Mouse (Mus musculus) forebrain, embryonic 10.5 days (tissue): Measurements from ENCODE around the gene Dop1b. TPM values are rescaled to one million over a fixed set of nuclear protein-coding genes. Genes with fewer than 3 reads are reported as not detected.
A peak's percentile ranks its signal among the peaks of the same experiment; 100 is the strongest.

ENCODE experiments used
- DNase-seq: peaks from one replicate; pipeline ENCODE4 v3.0.0-alpha.2; 2017; ENCODE audit warnings: low spot score; ENCODE audit errors: extremely low spot score
- H3K27ac ChIP-seq: fragments of 300-500 bp; sonication (generic); 2 replicates; pipeline ENCODE4 v1.5.1; 2016; ENCODE audit warnings: mild to moderate bottlenecking
- H3K27me3 ChIP-seq: fragments of 300-500 bp; sonication (generic); 2 replicates; pipeline ENCODE4 v1.6.1; 2016; ENCODE audit warnings: mild to moderate bottlenecking; ENCODE audit not compliant: poor library complexity, severe bottlenecking
- H3K36me3 ChIP-seq: fragments of 300-500 bp; sonication (generic); replicated peaks from 2 replicates; pipeline ENCODE4 v1.6.1; 2016; ENCODE audit warnings: mild to moderate bottlenecking, moderate library complexity
- H3K4me1 ChIP-seq: fragments of 300-500 bp; sonication (generic); 2 replicates; pipeline ENCODE4 v1.6.1; 2016
- H3K4me3 ChIP-seq: fragments of 300-500 bp; sonication (generic); 2 replicates; pipeline ENCODE4 v1.5.1; 2016; ENCODE audit warnings: mild to moderate bottlenecking, moderate library complexity
- H3K9me3 ChIP-seq: fragments of 300-500 bp; sonication (generic); 2 replicates; pipeline ENCODE4 v1.6.1; 2016; ENCODE audit warnings: mild to moderate bottlenecking, moderate library complexity
- WGBS: fragments of 180-500 bp; shearing (Covaris S2); methylation state at CpG from one replicate; pipeline ENCODE4 v1.1.7; 2016; 5-methylcytosine and 5-hydroxymethylcytosine counted together
- polyA plus RNA-seq: library from polyadenylated mRNA; unstranded; fragments of >200 nt; fragmentation: Nextera tagmentation; extraction: Ambion mirVana; gene quantifications from 2 replicates; pipeline ENCODE4 v1.2.1, GENCODE M21; 2016

Dop1b gene
- polyA plus RNA-seq, 1 experiment from 2014 or later: 6.5 TPM

DNA sequence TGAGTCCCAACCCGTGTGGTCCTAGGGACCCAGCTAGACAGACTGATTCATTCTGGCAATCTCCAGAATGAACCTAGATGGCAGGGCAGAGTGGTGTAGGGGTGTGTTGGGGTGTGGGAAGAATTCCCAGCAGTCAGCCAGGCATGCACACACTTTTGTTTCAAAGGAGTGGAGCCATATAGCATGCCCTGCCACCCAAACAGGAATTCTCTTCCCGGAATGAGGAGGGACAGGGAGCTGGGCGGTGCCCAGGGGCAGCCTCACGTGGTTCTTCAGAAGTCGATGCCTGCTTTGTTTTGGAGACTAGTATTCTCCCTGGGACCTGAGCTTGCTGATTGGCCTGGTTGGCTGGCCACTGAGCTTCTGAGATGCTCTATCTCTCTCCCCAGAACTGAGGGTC lies 83.1 kb downstream of the Dop1b start:
- Histone ChIP-seq H3K4me3 (no peak overlapping the region), H3K36me3 (no peaks in the 10 kb centered on the region), H3K27ac (no peak overlapping the region), H3K9me3 (no peaks in the 10 kb centered on the region), H3K4me1 (peaks cover 24% of the 10 kb centered on the region), H3K27me3 (no peaks in the 10 kb centered on the region)
- 79% methylated on average over 5 of the region's 5 CpGs for WGBS
- no peak for DNase-seq

DNA sequence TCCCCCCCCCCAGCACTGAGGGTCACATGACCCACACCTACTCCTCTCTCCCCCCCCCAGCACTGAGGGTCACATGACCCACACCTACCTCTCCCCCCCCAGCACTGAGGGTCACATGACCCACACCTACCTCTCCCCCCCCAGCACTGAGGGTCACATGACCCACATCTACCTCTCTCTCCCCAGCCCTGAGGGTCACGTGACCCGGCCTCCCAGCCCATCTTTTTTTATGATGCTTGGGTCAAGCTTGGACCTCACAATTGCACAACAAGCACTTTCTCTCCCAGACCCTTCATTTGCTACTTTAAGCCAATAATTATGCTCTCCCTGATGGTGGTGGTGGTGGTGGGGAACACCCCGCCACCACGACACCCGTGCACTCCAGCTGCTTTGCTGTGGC lies 83.7 kb downstream of the Dop1b start:
- H3K27me3 ChIP-seq: no peaks in the 10 kb centered on the region
- H3K4me1 ChIP-seq: peaks cover 18% of the 10 kb centered on the region
- no peaks in the 10 kb centered on the region for H3K36me3 ChIP-seq
- no peak overlapping the region for H3K4me3 ChIP-seq
- no peak for DNase-seq
- H3K9me3 ChIP-seq: no peaks in the 10 kb centered on the region
- 96% methylated on average over 5 of the region's 5 CpGs for WGBS
- H3K27ac ChIP-seq: no peak overlapping the region

DNA sequence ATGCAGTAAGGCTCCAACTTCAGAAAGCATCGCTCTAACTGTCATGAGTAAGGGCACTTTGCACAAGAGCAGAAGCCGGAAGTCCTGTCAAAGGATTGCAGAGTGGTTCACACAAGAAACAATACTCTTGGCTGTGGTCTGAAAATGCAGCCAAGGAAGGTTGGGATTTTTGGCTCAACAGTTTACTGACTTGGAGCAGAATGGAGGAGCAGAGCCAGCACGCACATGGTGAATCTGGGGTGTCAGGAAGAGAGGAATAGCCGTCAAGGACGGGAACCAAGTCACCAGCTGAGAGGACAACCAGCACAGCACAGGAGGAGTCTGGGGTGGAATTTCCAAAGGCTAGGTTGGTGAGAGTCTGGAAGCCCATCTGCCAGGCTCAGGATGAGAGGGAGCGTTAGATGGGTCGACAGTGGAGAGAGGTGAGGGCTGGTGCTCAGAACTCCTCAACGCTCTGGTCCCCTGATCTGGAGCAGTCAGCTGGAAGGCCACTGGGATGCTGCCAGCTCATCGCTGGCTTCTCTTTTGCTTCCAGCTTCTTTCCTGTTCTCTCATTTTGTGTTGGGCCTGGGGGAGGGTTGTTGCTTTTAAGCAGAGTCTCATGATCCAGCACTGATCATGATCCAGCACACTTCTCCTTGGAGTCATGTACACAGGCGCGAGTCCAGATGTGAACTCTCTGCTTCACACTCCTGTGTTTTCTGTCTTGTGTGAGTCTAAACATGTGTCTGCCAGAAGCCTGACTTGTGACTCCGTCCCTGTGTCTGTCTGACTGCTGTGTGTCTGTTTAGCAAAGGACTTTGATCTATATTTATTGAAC lies 85.5 kb downstream of the Dop1b start:
- WGBS: 87% methylated on average over 12 of the region's 12 CpGs
- no peaks in the 10 kb centered on the region for H3K9me3 ChIP-seq

DNA sequence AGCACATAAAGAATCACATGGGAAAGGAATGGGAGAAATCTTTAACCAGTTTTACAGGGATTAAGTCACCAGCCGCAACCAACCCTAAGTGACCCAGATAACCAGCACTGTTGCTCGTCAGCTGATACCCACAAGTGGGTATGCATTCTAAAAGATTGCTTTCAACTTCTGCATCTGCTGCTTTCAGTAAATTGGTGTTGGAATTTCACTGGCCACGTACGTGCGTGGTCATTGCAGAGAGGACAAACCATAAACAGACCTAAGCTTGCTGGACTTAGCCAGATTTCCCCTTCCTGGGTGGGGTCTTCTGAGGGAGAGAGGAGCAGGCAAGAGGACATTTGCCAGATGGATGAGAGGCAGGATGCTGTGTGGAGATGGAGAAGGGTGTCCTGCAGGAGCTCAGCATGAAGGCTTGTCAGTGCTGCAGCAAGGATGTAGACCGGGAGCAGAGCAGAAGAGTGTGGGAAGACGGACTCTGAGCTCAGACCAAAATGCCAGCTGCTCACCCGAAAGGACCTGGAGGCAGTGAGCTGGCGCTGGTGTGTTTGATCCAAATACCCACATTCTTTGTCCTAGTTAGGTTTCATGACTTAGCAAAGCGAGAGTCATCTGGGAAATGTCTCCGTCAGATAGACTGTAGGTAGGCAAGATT lies 86.3 kb downstream of the Dop1b start:
- no peak for DNase-seq
- Histone ChIP-seq H3K4me1 (peaks cover 12% of the 10 kb centered on the region), H3K9me3 (no peaks in the 10 kb centered on the region), H3K4me3 (no peak overlapping the region), H3K36me3 (no peaks in the 10 kb centered on the region), H3K27me3 (no peaks in the 10 kb centered on the region), H3K27ac (no peak overlapping the region)
- WGBS: 88% methylated on average over 11 of the region's 11 CpGs

More for the DNA sequence above, 85.5 kb downstream of the Dop1b start:
- Histone ChIP-seq H3K4me3 (no peak overlapping the region), H3K4me1 (peaks cover 12% of the 10 kb centered on the region), H3K27ac (0 out of 2 replicates have a peak overlapping the region, but pooled peaks have one; percentile 15), H3K36me3 (no peaks in the 10 kb centered on the region), H3K27me3 (no peaks in the 10 kb centered on the region)
- no peak for DNase-seq

DNA sequence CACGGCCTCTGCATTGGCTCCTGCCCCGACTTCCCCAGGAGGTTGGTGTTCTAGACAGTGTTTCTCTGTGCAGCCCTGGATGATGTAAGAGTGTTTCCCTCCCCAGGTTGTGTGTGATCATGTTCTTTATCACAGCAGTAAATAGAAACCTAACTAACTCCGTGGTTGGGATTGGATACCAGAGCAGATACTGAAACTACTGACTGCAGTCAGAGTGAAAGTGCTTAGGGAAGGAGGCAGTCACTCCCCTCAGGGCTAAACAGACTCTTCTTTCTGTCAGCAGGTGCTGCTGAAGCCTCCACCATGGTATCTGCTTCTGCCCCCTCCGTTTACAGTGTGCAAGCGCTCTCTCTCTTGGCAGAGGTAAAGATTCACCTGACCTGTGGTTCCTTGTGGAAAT lies 86.9 kb downstream of the Dop1b start:
- H3K4me3 ChIP-seq: no peak overlapping the region
- no peaks in the 10 kb centered on the region for H3K27me3 ChIP-seq
- H3K27ac ChIP-seq: no peak overlapping the region
- H3K36me3 ChIP-seq: no peaks in the 10 kb centered on the region
- H3K9me3 ChIP-seq: no peaks in the 10 kb centered on the region
- no peak for DNase-seq
- peaks cover 12% of the 10 kb centered on the region for H3K4me1 ChIP-seq
- WGBS: 71% methylated on average over 5 of the region's 5 CpGs

DNA sequence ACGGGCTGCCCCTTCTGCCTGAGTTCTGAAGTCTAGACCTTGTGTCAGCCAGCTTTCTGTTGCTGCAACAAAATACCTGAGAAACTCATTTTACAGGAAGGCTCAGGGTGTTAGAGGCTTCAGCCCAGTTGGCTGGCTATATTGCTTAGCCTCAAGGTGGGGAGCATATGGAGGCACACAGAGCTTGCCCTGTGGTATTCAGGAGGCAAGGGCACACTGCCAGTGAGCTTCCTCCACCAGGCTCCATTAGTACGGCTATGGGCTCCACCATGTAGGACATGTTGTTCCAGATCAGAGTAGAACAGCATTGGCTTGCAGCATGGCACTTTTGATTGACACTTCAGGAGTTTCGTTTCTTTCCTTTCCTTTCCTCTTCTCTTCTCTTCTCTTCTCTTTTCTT lies 87.4 kb downstream of the Dop1b start:
- Histone ChIP-seq H3K27ac (no peak overlapping the region), H3K9me3 (no peaks in the 10 kb centered on the region), H3K4me1 (peaks cover 12% of the 10 kb centered on the region), H3K4me3 (no peak overlapping the region), H3K27me3 (no peaks in the 10 kb centered on the region), H3K36me3 (no peaks in the 10 kb centered on the region)
- DNase-seq: no peak
- WGBS: 94% methylated on average over 3 of the region's 3 CpGs

DNA sequence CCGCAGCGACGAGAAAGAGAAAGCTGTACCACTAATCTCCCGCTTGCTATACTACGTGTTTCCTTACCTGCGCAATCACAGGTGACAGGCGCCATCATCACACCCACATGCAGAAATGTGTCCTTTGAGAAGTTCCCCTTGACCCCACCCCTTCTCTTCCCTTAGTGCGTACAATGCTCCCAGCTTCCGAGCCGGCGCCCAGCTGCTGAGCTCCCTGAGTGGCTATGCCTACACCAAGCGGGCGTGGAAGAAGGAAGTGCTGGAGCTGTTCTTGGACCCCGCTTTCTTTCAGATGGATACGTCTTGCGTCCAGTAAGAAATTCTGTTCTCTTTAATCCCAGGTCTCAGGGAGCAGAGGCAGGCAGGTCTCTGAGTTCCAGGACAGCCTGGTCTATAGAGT lies 88.2 kb downstream of the Dop1b start:
- DNase-seq: no peak
- no peaks in the 10 kb centered on the region for H3K36me3 ChIP-seq
- no peaks in the 10 kb centered on the region for H3K9me3 ChIP-seq
- WGBS: 94% methylated on average over 16 of the region's 16 CpGs
- H3K27ac ChIP-seq: no peak overlapping the region
- no peaks in the 10 kb centered on the region for H3K27me3 ChIP-seq
- no peak overlapping the region for H3K4me3 ChIP-seq
- H3K4me1 ChIP-seq: peaks cover 7% of the 10 kb centered on the region

DNA sequence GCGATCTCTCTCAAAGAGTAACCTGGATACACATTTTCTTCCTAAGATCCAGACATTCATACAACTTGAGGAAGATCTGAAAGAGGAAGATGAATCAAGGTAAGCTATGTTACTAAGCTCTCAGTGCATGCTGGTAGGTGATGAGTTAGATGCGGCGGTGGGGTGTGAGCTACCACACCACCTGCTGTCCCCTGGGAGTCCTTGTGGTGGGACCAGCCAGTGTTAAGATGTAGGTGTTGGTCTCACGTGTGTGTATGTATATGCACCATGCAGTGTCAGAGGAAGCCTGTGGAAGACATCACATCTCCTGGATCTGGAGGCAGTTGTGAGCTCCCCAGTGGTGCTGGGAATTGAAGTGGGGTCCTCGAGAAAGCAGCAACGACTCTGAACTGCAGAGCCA lies 95.5 kb downstream of the Dop1b start:
- WGBS: 91% methylated on average over 6 of the region's 6 CpGs
- no peak overlapping the region for H3K4me3 ChIP-seq

DNA sequence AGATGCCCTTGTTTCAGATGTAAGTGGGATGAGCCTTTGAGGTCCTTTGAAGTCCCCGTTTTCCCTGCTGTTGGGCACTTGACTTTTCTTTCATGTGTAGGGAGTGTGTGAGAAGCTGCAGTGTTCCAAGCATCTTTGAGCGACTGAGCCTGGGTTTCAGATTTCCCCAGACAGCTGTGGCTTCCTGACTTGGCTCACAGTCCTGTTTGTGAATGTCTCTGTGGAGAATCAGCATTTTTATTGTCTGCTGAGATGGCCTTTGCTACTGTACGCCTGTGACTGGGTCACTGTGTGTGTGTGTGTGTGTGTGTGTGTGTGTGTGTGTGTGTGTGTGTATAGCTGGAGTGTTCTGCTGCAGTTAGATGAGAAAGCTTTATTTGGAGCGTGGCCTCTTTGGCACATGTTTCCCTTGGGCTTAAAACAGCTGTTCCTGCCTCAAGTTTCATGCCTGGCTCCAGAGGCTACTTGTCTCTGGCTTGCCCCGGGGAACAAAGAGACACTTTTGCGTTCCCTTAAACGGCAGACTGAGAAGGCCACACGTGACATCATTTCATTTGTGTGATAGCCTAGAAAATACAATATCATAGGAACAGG lies 96.4 kb downstream of the Dop1b start:
- Histone ChIP-seq H3K9me3 (peaks cover 16% of the 10 kb centered on the region), H3K36me3 (peaks cover 15% of the 10 kb centered on the region), H3K27ac (peak overlapping the region; percentile 58), H3K4me3 (no peak overlapping the region), H3K27me3 (no peaks in the 10 kb centered on the region), H3K4me1 (peaks cover 35% of the 10 kb centered on the region)
- WGBS: 59% methylated on average over 8 of the region's 8 CpGs
- no peak for DNase-seq

More for the DNA sequence above, 95.5 kb downstream of the Dop1b start:
- Histone ChIP-seq H3K4me1 (peaks cover 35% of the 10 kb centered on the region), H3K36me3 (peaks cover 11% of the 10 kb centered on the region), H3K9me3 (peaks cover 11% of the 10 kb centered on the region), H3K27ac (no peak overlapping the region), H3K27me3 (no peaks in the 10 kb centered on the region)
- DNase-seq: no peak

DNA sequence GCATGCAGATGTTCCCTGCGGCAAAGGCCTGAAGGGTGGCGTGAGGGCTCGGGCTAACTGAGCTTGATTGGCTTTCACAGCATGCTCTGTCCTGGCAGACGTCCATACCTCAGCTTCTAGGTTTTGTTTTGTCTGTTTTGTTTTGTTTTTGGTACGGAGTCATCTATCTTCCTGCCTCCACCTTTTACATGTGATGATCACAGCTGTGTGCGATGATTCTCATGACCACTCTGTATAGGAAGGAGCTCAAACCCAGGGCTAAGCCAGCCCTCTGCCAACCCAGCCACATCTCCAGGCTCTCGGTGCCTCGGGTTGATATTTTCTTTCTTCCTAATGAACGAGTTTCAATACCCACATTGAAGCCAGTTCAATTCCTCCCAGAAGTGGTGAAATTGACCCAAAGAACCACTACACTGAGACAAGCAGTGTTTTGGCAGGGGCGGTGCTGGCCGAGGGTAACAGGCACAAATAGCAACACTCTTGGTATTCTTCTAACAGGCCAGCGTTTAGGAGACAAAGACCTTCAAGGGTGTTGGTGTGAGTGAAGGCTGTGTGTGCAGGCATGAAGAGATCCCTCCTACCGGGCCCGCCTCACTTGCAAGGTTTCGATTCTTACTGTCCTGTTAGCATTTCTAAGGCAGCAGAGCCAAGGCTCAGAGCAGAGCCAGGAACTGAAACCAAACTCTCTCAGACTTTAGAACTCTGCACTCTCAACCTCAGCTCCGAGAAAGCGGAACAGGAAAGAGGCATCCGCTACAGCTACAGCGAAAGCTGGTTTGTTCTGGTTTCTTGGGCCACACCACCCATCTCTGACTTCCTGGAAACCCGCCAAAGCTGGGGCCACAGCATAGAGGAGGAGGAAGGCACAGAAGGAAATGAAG lies 104.4 kb downstream of the Dop1b start:
- Histone ChIP-seq H3K27me3 (no peaks in the 10 kb centered on the region), H3K36me3 (peaks cover 14% of the 10 kb centered on the region), H3K4me3 (no peak overlapping the region), H3K4me1 (peaks cover 14% of the 10 kb centered on the region; the same call in 1 of the 2 replicates), H3K9me3 (peaks cover 16% of the 10 kb centered on the region), H3K27ac (peak overlapping the region; percentile 9; the same call in 1 of the 2 replicates)
- 74% methylated on average over 20 of the region's 20 CpGs for WGBS
- no peak for DNase-seq

DNA sequence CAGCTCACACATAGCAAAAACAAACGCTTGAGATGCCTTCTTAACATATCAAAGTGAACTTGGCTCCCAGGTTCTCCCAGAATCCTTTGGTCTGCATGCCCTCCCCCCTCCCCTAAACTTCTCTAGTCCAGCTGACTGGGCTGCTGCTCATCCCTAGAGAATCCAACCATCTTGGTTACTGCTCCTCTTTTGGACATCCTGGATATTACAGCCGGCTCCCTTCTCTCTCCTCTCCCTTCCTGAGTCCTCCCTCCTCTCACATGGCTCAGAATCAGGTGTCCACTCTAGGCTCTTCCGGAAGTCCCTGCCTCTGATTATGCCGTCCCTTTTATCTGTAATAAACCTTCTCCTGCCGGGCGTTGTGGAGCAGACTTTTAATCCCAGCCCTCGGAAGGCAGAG lies 105.2 kb downstream of the Dop1b start:
- peaks cover 6% of the 10 kb centered on the region for H3K36me3 ChIP-seq

DNA sequence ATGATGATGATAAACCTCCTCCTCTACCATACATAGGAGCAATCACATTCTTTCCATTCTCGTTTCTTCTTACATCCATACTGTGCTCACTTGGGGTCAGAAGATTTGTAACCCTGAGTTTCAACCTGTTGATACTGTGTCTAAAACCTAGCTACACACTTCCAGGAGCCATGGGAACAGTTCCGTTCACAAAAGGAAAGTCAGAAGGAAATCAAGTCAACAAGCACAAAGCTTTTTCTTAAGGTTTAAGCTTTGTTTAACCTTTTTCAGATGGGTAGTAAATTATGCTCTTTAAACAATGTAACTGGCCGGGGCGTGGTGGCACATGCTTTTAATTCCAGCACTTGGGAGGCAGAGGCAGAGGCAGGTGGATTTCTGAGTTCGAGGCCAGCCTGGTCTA lies 105.7 kb downstream of the Dop1b start:
- Histone ChIP-seq H3K36me3 (peaks cover 2% of the 10 kb centered on the region; the same call in 1 of the 2 replicates), H3K4me3 (no peak overlapping the region), H3K4me1 (peaks cover 14% of the 10 kb centered on the region; the same call in 1 of the 2 replicates), H3K9me3 (peaks cover 5% of the 10 kb centered on the region), H3K27ac (no peak overlapping the region), H3K27me3 (no peaks in the 10 kb centered on the region)
- 91% methylated on average over 5 of the region's 5 CpGs for WGBS
- DNase-seq: no peak

More for the DNA sequence above, 105.2 kb downstream of the Dop1b start:
- peaks cover 14% of the 10 kb centered on the region; the same call in 1 of the 2 replicates for H3K4me1 ChIP-seq
- no peak for DNase-seq
- no peaks in the 10 kb centered on the region for H3K27me3 ChIP-seq
- H3K4me3 ChIP-seq: no peak overlapping the region
- WGBS: 80% methylated on average over 7 of the region's 7 CpGs
- H3K27ac ChIP-seq: no peak overlapping the region
- peaks cover 10% of the 10 kb centered on the region for H3K9me3 ChIP-seq
